Mouse (Mus musculus) brain, embryonic 14.5 days (tissue): ENCODE measurements at regions not wholly inside any gene's neighbourhood (a gene's known extent, or its start where the extent isn't known, plus 50 kb on each side); places are given as distances from the start of the nearest gene placed in this dataset.

Source experiments
- CTCF ChIP-seq: fragments of 200-500 bp; IDR thresholded peaks from 2 replicates; pipeline ENCODE4 v1.5.1; 2012; ENCODE audit warnings: inconsistent platforms, mild to moderate bottlenecking, moderate library complexity, borderline replicate concordance; ENCODE audit not compliant: insufficient read depth, insufficient read length; ENCODE audit errors: extremely low read depth
- POLR2A ChIP-seq: fragments of 200-500 bp; IDR thresholded peaks from 2 replicates; pipeline ENCODE4 v1.6.1; 2012; ENCODE audit warnings: mild to moderate bottlenecking, inconsistent platforms, borderline replicate concordance; ENCODE audit not compliant: poor library complexity, insufficient read depth, insufficient read length, severe bottlenecking; ENCODE audit errors: extremely low read depth

DNA sequence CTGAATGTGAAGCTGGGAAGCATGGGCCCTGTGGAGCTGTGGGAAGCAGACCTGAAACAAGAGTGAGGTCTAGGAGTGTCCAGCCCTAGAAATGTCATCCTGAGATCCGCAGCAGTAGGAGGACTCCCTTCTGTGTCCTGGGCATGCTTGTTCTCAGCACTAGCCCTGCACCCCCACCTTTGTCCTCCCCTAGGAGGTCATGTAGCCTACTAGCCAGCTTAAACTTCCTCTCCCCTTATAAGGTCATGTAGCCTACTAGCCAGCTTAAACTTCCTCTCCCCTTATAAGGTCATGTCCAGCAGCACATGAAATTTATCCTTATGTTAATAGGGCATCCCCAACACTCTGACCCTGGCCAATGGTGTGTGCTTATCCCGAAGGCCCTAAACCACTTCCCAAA, 363.5 kb upstream of the Zeb2 start:
- TF ChIP-seq CTCF: no peak
- TF ChIP-seq POLR2A: no peak
